Mouse (Mus musculus) embryonic facial prominence, embryonic 15.5 days (tissue): Measurements from ENCODE around the gene Dnajc25. TPM values are rescaled to one million over a fixed set of nuclear protein-coding genes. Genes with fewer than 3 reads are reported as not detected.
A peak's percentile ranks its signal among the peaks of the same experiment; 100 is the strongest.

Experiments
- ATAC-seq: fragments of 200-750 bp; cut with Nextera tagmentation; 2 replicates; pipeline ENCODE4 v1.8.0; 2017; ENCODE audit warnings: low read depth, moderate TSS enrichment; ENCODE audit not compliant: insufficient number of reproducible peaks, low FRiP score, low TSS enrichment
- H3K27ac ChIP-seq: fragments of 300-500 bp; sonication (generic); replicated peaks from 2 replicates; pipeline ENCODE4 v1.5.1; 2015; ENCODE audit warnings: mild to moderate bottlenecking, inconsistent platforms
- H3K27me3 ChIP-seq: fragments of 300-500 bp; sonication (generic); 2 replicates; pipeline ENCODE4 v1.6.1; 2015; ENCODE audit warnings: inconsistent platforms
- H3K36me3 ChIP-seq: fragments of 300-500 bp; sonication (generic); 2 replicates; pipeline ENCODE4 v1.6.1; 2015; ENCODE audit warnings: mild to moderate bottlenecking, inconsistent platforms
- H3K4me1 ChIP-seq: fragments of 300-500 bp; sonication (generic); 2 replicates; pipeline ENCODE4 v1.6.1; 2015; ENCODE audit warnings: inconsistent platforms
- H3K4me2 ChIP-seq: fragments of 300-500 bp; sonication (generic); replicated peaks from 2 replicates; pipeline ENCODE4 v1.6.1; 2015; ENCODE audit warnings: mild to moderate bottlenecking, inconsistent platforms
- H3K4me3 ChIP-seq: fragments of 300-500 bp; sonication (generic); replicated peaks from 2 replicates; pipeline ENCODE4 v1.5.1; 2015; ENCODE audit warnings: mild to moderate bottlenecking, inconsistent platforms
- H3K9ac ChIP-seq: fragments of 300-500 bp; sonication (generic); 2 replicates; pipeline ENCODE4 v1.6.1; 2015; ENCODE audit warnings: inconsistent platforms
- H3K9me3 ChIP-seq: fragments of 300-500 bp; sonication (generic); replicated peaks from 2 replicates; pipeline ENCODE4 v1.6.1; 2016; ENCODE audit warnings: inconsistent platforms
- WGBS: fragments of 180-500 bp; shearing (Covaris S2); methylation state at CpG from one replicate; pipeline ENCODE4 v1.1.7; 2015; 5-methylcytosine and 5-hydroxymethylcytosine counted together
- polyA plus RNA-seq: library from polyadenylated mRNA; unstranded; fragments of >200 nt; fragmentation: Nextera tagmentation; extraction: Ambion mirVana; gene quantifications from 2 replicates; pipeline ENCODE4 v1.2.1, GENCODE M21; 2015

Dnajc25 gene
- polyA plus RNA-seq, 1 experiment from 2014 or later: 14.2 TPM

- no peaks in the 10 kb centered on the region for H3K36me3 ChIP-seq
- H3K4me3 ChIP-seq: peak overlapping the region; percentile 80
- no peak overlapping the region for H3K27ac ChIP-seq
- H3K9me3 ChIP-seq: no peaks in the 10 kb centered on the region
- H3K27me3 ChIP-seq: no peaks in the 10 kb centered on the region
- H3K4me1 ChIP-seq: peaks cover 43% of the 10 kb centered on the region
- H3K4me2 ChIP-seq: peak overlapping the region; percentile 59
- ATAC-seq: no peak
- H3K9ac ChIP-seq: peak overlapping the region; percentile 91
- WGBS: 27% methylated on average over 7 of the region's 7 CpGs
These were observed 8.9 kb downstream of the Dnajc25 start for GRCm38 (mm10) chr4:59003806-59004200.

GRCm38 (mm10) chr4:59006211-59006610, 11.3 kb downstream of the Dnajc25 start:
- Histone ChIP-seq H3K27ac (no peak overlapping the region), H3K36me3 (no peaks in the 10 kb centered on the region), H3K4me3 (no peak overlapping the region), H3K4me1 (peaks cover 46% of the 10 kb centered on the region), H3K4me2 (no peak overlapping the region), H3K27me3 (no peaks in the 10 kb centered on the region), H3K9me3 (no peaks in the 10 kb centered on the region), H3K9ac (no peak overlapping the region)
- WGBS: 47% methylated on average over 8 of the region's 8 CpGs
- no peak for ATAC-seq

DNA sequence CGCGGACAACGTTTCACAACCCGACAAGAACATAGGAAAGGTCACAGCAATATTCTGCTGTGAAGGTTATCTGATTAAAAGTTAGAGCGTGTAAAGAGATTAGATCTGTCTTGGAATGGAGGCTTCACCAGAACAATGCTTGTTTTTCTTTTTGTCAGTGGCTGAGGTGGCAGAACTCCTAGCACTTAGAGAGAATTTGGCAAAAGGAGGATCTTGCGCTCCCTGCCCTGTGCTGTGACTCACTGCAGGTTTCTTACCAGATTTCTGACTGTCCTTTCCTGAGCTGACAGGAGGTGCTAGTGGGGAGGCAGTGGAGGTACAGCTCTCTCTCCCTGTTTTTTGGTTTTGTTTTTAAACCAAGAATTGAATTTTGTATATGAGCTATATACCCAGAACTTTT, 12.2 kb downstream of the Dnajc25 start:
- Histone ChIP-seq H3K9me3 (no peaks in the 10 kb centered on the region), H3K27me3 (no peaks in the 10 kb centered on the region), H3K9ac (no peak overlapping the region), H3K36me3 (no peaks in the 10 kb centered on the region), H3K4me3 (no peak overlapping the region), H3K4me1 (peaks cover 46% of the 10 kb centered on the region), H3K27ac (no peak overlapping the region), H3K4me2 (no peak overlapping the region)
- no peak for ATAC-seq
- WGBS: 54% methylated on average over 6 of the region's 6 CpGs

- Histone ChIP-seq H3K4me2 (no peak overlapping the region), H3K9ac (no peak overlapping the region), H3K4me3 (no peak overlapping the region), H3K9me3 (no peaks in the 10 kb centered on the region), H3K27me3 (no peaks in the 10 kb centered on the region), H3K36me3 (no peaks in the 10 kb centered on the region), H3K4me1 (peaks cover 41% of the 10 kb centered on the region), H3K27ac (no peak overlapping the region)
- WGBS: 60% methylated on average over 5 of the region's 5 CpGs
- no peak for ATAC-seq
These were observed 13.1 kb downstream of the Dnajc25 start for GRCm38 (mm10) chr4:59007974-59008373.

- Histone ChIP-seq H3K4me1 (peaks cover 37% of the 10 kb centered on the region), H3K4me3 (no peak overlapping the region), H3K9ac (no peak overlapping the region), H3K27ac (no peak overlapping the region), H3K9me3 (no peaks in the 10 kb centered on the region), H3K4me2 (no peak overlapping the region), H3K27me3 (no peaks in the 10 kb centered on the region), H3K36me3 (no peaks in the 10 kb centered on the region)
- 79% methylated on average over 7 of the region's 7 CpGs for WGBS
- no peak for ATAC-seq
These were observed 14.3 kb downstream of the Dnajc25 start for GRCm38 (mm10) chr4:59009186-59009585.

GRCm38 (mm10) chr4:59009696-59010095, 14.8 kb downstream of the Dnajc25 start:
- H3K27me3 ChIP-seq: no peaks in the 10 kb centered on the region
- H3K36me3 ChIP-seq: no peaks in the 10 kb centered on the region
- H3K9ac ChIP-seq: no peak overlapping the region
- H3K9me3 ChIP-seq: no peaks in the 10 kb centered on the region
- H3K4me1 ChIP-seq: peaks cover 32% of the 10 kb centered on the region
- WGBS: 70% methylated on average over 4 of the region's 4 CpGs
- H3K4me2 ChIP-seq: no peak overlapping the region
- no peak overlapping the region for H3K27ac ChIP-seq
- no peak overlapping the region for H3K4me3 ChIP-seq
- no peak for ATAC-seq

- WGBS: 74% methylated on average over 3 of the region's 3 CpGs
- ATAC-seq: no peak
- Histone ChIP-seq H3K27ac (no peak overlapping the region), H3K27me3 (no peaks in the 10 kb centered on the region), H3K9ac (no peak overlapping the region), H3K36me3 (no peaks in the 10 kb centered on the region), H3K9me3 (no peaks in the 10 kb centered on the region), H3K4me3 (no peak overlapping the region), H3K4me2 (no peak overlapping the region), H3K4me1 (0 out of 2 replicates have a peak, but pooled peaks cover 18% of the 10 kb centered on the region)
These were observed 16.6 kb downstream of the Dnajc25 start for GRCm38 (mm10) chr4:59011446-59011845.

DNA sequence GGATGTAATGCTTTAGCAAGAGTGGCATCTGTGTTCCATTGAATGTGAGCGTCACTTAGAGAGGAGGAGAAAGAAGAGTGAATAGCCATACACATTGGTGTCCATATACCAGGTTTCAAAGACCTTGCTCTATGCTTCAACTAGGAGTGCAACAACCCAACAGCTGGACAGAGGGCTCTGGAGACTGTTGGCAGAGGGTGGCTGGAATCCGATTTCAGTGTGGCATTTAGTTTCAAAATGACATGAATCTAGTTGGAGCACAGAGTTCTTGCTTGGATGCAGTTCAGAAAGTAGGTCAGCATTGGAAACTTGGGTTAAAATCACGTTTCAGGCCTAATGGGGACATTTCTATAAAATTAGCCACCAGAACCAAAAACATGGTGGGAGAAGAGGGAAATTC, 20.3 kb downstream of the Dnajc25 start:
- H3K4me3 ChIP-seq: no peak overlapping the region
- H3K27me3 ChIP-seq: no peaks in the 10 kb centered on the region
- 72% methylated on average over 3 of the region's 3 CpGs for whole genome bisulfite sequencing
- ATAC-seq: no peak
- no peak overlapping the region for H3K9ac ChIP-seq
- H3K9me3 ChIP-seq: no peaks in the 10 kb centered on the region
- peaks cover 18% of the 10 kb centered on the region for H3K36me3 ChIP-seq
- H3K4me1 ChIP-seq: no peaks in the 10 kb centered on the region
- no peak overlapping the region for H3K27ac ChIP-seq
- H3K4me2 ChIP-seq: no peak overlapping the region

DNA sequence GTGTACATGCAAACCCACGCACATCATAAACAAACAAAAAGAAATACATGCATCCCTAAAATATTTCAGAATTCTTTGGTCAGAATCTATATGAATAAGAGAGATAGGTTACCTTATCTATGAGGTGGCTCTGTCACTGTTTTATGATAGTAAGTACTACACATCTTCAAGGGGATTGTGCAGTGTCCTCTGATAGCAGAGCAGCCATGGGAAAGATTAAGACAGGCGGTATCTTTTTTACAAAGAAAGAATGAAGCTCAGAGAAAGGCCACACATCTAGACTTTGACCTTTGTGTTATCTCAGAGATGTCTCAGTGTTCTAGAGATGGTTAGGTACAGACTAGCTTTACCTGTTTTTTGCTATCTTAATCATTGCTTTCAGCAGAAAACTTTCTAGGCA, 22.1 kb downstream of the Dnajc25 start:
- ATAC-seq: no peak
- 85% methylated on average over 2 of the region's 2 CpGs for WGBS

DNA sequence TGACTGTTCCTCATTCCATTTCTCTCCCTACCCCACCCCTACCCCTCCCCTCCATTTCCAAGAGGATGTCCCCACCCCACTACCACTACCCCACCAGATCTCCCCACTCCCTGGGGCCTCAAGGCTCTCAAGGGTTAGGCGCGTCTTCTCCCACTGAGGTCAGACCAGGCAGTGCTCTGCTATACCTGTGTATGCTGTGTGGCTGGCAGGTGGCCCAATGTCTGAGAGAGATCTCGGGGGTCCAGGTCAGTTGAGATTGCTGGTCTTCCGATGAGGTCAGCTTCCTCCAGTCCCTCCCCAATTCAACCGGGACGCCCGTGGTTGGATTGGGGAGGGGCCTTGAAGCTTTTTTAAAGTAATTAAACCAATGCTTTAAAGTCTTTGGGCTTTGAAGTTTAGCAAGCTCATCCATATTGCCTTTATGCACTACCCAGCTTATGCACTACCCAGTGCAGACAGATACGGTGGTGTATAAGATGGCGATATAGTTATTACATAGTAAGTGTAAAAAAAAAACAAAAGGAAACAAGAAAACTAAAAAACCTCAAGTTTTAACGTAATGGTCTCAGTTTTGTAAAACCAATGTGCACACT, 39.6 kb downstream of the Dnajc25 start:
- H3K9ac ChIP-seq: no peak overlapping the region
- no peaks in the 10 kb centered on the region for H3K27me3 ChIP-seq
- peaks cover 5% of the 10 kb centered on the region for H3K36me3 ChIP-seq
- peaks cover 12% of the 10 kb centered on the region for H3K4me1 ChIP-seq
- WGBS: 71% methylated on average over 10 of the region's 10 CpGs
- peak overlapping the region; percentile 81 for H3K4me3 ChIP-seq
- H3K4me2 ChIP-seq: peak overlapping the region; percentile 61
- no peaks in the 10 kb centered on the region for H3K9me3 ChIP-seq
- H3K27ac ChIP-seq: no peak overlapping the region
- ATAC-seq: no peak

More for the DNA sequence above, 22.1 kb downstream of the Dnajc25 start:
- Histone ChIP-seq H3K27me3 (no peaks in the 10 kb centered on the region), H3K9ac (no peak overlapping the region), H3K4me3 (no peak overlapping the region), H3K4me2 (no peak overlapping the region), H3K9me3 (no peaks in the 10 kb centered on the region), H3K36me3 (peaks cover 25% of the 10 kb centered on the region), H3K27ac (no peak overlapping the region), H3K4me1 (no peaks in the 10 kb centered on the region)

DNA sequence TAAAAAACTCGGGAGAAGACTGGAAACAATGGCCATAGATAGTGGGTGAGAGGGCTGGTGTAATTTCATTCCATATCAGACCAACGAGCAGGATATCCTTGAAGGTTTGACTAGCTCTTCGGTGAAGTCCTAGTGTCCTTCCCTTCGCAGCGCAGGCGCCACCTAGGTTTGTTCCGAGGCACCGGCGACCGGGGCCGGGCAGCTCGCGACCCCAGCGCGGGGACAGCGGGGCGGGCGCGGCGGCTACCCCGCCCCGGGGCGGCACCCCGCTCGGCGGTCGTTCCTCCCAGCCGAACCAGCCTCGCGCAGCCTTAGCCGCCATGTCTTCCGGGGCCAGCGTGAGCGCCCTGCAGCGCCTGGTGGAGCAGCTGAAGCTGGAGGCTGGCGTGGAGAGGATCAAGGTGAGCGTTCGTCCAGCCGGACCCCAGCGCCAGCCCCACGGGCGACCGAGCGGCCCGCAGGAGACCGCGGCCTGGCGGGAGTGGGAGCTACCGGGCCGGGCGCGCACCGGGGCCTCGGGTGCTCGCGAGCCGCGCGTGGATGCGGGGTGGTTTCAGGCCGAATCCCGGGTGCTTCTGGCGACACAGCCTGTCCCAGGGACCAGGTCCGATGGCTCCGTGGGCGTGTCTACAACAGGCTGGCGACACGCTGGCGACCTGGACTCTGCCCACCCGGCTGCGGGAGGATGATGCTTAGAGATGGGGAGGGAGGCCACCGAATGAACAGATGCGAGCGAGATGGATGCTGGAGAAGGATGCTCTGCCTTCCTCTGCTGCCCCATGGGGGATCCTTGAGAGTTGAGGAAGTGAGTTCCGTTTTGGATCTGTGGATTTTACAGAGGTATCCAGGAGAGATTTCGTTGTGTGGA, 40.3 kb downstream of the Dnajc25 start, which contains the start of gene Gng10:
Gene Gng10 (plus strand): TSS at position 171 of the 868 bp plus-strand sequence.
- WGBS: 5% methylated on average over 76 of the region's 76 CpGs
- peaks cover 11% of the 10 kb centered on the region for H3K36me3 ChIP-seq
- peak; percentile 87 for ATAC-seq

More for the DNA sequence above, 40.3 kb downstream of the Dnajc25 start, which contains the start of gene Gng10:
- Histone ChIP-seq H3K27ac (peak within 1 kb of the TSS; percentile 70), H3K9me3 (no peaks in the 10 kb centered on the region), H3K4me3 (peak within 1 kb of the TSS; percentile 81), H3K4me1 (peaks cover 12% of the 10 kb centered on the region), H3K9ac (peak within 1 kb of the TSS; percentile 72), H3K27me3 (no peaks in the 10 kb centered on the region), H3K4me2 (peak within 1 kb of the TSS; percentile 61)
